Mouse (Mus musculus): ENCODE data around the gene Gm6164.
"Not testable (repeated sequence)": the region's sequence is repeated elsewhere in the genome, so short reads cannot be mapped to it uniquely, and the experiment has no call there.

The Gm6164 gene

DNA sequence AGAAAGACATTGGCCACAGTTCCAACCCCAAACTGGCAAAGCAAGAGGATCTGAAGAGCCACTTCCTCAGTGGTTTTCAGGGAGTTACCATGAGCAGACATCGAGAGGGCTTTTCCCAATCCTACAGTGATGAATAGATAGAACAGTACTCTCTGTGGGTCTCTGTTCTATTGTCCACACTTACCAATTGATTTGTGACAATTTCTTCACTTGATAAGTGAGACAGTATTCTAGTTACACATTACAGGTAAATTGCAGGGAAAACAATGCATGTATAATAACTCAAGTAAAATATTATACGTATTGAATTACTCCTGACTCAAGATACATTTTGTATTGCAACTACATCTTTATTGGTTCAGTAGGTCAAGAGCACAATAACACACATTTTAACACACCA, at the start of gene Gm6164:
Gm6164 (minus strand) TSS at position 101 of the 400 bp plus-strand sequence.
- not testable (repeated sequence) for DNase-seq (ENCODE audit: low spot score)

DNA sequence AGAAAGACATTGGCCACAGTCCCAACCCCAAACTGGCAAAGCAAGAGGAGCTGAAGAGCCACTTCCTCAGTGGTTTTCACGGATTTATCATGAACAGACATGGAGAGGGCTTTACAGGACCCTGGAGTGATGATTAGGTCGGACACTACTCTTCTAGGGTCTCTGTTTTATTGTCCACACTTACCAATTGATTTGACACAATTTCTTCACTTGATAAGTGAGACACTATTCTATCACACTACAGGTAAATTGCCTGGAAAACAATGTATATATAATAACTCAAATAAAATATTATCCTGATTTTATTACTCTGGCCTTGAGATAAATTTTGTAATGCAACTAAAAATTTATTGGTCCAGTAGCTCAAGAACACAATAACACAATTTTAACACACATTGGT, 28.3 kb upstream of the Gm6164 start, which contains the start of gene Gm4498:
Gm4498 (minus strand) TSS at position 101 of the 400 bp plus-strand sequence.
- DNase-seq (ENCODE audit: low spot score) = not testable (repeated sequence)

DNA sequence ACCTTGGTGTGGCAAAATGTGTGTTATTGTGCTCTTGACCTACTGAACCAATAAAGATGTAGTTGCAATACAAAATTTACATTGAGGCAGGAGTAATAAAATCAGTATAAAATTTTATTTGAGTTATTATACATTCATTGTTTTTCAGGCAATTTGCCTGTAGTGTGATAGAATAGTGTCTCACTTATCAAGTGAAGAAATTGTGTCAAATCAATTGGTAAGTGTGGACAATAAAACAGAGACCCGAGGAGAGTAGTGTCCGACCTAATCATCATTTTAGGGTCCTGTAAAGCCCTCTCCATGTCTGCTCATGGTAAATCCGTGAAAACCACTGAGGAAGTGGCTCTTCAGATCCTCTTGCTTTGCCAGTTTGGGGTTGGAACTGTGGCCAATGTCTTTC, 12.0 kb downstream of the Gm6164 start, which contains the start of gene Vmn1r95:
Vmn1r95 (plus strand) TSS at position 301 of the 400 bp plus-strand sequence.
- DNase-seq (ENCODE audit: low spot score) = not testable (repeated sequence)

DNA sequence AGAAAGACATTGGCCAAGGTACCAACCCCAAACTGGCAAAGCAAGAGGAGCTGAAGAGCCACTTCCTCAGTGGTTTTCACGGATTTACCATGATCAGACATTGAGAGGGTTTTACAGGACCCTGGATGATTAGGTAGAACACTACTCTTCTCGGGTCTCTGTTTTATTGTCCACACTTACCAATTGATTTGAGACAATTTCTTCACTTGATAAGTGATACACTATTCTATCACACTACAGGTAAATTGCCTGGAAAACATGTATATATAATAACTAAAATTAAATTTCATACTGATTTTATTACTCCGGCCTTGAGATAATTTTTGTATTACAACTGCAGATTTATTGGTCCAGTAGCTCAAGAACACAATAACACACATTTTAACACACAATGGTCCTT, 37.1 kb downstream of the Gm6164 start, which contains the start of gene Vmn1r94:
Vmn1r94 (minus strand) TSS at position 101 of the 400 bp plus-strand sequence.
- DNase-seq (ENCODE audit: low spot score) = not testable (repeated sequence)
